Mouse (Mus musculus) adipocyte (in vitro differentiated cells): Measurements from ENCODE around the gene 4930558K02Rik.

Source experiments
- DNase-seq: peaks from one replicate; pipeline ENCODE4 v3.0.0-alpha.2; 2016; ENCODE audit warnings: low spot score

4930558K02Rik gene

GRCm38 (mm10) chr1:161992389-161992788 is 13.0 kb upstream of the 4930558K02Rik start:
- no peak for DNase-seq

GRCm38 (mm10) chr1:161991846-161992245 is 12.4 kb upstream of the 4930558K02Rik start:
- no peak for DNase-seq

- no peak for DNase-seq
These were observed 11.5 kb upstream of the 4930558K02Rik start for GRCm38 (mm10) chr1:161990684-161991578.

GRCm38 (mm10) chr1:161983979-161984566 is 4.6 kb upstream of the 4930558K02Rik start:
- peak; percentile 80 for DNase-seq

GRCm38 (mm10) chr1:161983451-161983850 is 4.0 kb upstream of the 4930558K02Rik start:
- DNase-seq = peak; percentile 81

- DNase-seq = no peak
These were observed 1.3 kb upstream of the 4930558K02Rik start for GRCm38 (mm10) chr1:161980626-161981298.

- no peak for DNase-seq
These were observed 610 bp upstream of the 4930558K02Rik start for GRCm38 (mm10) chr1:161980046-161980445.

GRCm38 (mm10) chr1:161978173-161978700 is 1.2 kb downstream of the 4930558K02Rik start:
- no peak for DNase-seq

GRCm38 (mm10) chr1:161977331-161977730 is 2.1 kb downstream of the 4930558K02Rik start:
- peak; percentile 91 for DNase-seq

- peak; percentile 95 for DNase-seq
These were observed 2.9 kb downstream of the 4930558K02Rik start for GRCm38 (mm10) chr1:161976255-161977182.

GRCm38 (mm10) chr1:161972233-161972632 is 7.2 kb downstream of the 4930558K02Rik start:
- no peak for DNase-seq

GRCm38 (mm10) chr1:161970874-161971273 is 8.6 kb downstream of the 4930558K02Rik start:
- DNase-seq = no peak

- DNase-seq = peak; percentile 97
These were observed 10.6 kb downstream of the 4930558K02Rik start, which contains the start of gene Pigc for GRCm38 (mm10) chr1:161968589-161969407. Gene Pigc (plus strand): TSS chr1:161969186.

GRCm38 (mm10) chr1:161967936-161968335 is 11.5 kb downstream of the 4930558K02Rik start:
- no peak for DNase-seq

GRCm38 (mm10) chr1:161962465-161963377 is 16.7 kb downstream of the 4930558K02Rik start:
- DNase-seq = no peak

- DNase-seq = no peak
These were observed 21.2 kb downstream of the 4930558K02Rik start for GRCm38 (mm10) chr1:161957964-161958950.

GRCm38 (mm10) chr1:161955846-161956245 is 23.6 kb downstream of the 4930558K02Rik start:
- no peak for DNase-seq

GRCm38 (mm10) chr1:161952599-161952998 is 26.8 kb downstream of the 4930558K02Rik start:
- no peak for DNase-seq
